Mouse (Mus musculus): ENCODE results near the gene Gm20388.

Gm20388 gene

GRCm38 (mm10) chr8:121846815-121847214 lies 1936.2 kb downstream of the Gm20388 start:
- DNase-seq (ENCODE audit: low read depth in 2 of 2, low spot score in 2 of 2): no peak

DNA sequence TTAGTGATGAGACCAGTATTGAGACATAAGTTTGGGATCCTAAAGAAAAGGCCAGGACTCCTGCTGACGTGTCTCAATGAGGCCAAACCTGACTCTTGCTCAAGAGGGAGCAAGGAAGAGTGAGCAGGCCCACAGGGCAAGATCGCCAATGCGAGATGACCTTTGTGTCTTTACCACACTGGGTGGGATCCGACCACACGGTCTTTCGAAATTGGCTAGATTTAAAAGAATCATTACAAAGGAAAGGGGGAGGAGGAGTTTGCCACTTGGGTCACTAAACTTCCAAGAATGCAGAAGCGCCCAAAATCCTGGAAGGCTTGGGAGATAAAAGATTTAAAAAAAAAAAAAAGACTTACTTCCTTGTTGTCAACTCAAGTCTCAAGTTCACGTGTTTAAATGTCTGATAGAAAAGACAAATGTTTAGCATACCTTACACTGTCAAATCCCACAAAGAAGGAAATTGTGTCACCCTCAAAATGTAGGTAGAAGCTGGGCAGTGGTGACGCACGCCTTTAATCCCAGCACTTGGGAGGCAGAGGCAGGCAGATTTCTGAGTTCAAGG lies 1936.7 kb downstream of the Gm20388 start:
- no peak for DNase-seq (ENCODE audit: low read depth in 2 of 2, low spot score in 2 of 2)

GRCm38 (mm10) chr8:121847987-121848386 lies 1937.3 kb downstream of the Gm20388 start:
- no peak for DNase-seq (ENCODE audit: low read depth in 2 of 2, low spot score in 2 of 2)

DNA sequence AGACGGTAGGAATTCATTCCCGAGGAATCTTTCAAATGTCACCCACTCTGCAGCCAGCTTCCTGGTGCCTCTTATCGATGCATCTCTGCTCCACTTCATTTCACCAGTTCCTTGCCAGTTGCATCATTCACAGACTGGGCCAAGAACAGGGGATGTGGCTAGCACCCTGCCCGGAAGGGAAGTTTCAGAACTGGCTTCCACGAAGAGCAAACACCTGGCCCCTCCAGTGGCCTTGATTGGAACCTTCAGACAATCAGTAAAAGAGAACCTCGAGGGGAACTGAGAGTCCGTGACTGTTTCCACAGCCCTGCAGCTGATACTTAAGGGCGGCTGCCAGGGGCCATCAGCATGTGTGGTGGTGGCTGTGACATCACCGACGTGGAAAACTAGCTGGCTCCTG lies 1937.9 kb downstream of the Gm20388 start:
- DNase-seq (ENCODE audit: low read depth in 2 of 2, low spot score in 2 of 2): no peak

DNA sequence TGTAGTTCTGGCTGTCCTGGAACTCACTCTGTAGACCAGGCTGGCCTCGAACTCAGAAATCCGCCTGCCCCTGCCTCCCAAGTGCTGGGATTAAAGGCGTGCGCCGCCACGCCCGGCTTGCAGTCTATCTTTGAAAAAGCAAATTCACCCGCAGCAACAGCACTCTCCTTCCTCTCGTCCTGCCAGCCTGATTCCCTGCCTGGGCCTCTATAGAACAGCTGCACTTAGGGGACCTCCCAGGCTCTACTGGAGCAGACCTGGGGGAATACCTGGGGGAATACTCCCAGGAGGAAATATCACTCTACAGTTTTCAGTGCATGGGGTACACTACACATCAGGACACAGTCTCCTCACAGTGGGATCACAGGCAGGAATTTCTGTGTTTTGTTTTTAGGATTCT lies 1938.7 kb downstream of the Gm20388 start:
- no peak for DNase-seq (ENCODE audit: low read depth in 2 of 2, low spot score in 2 of 2)

GRCm38 (mm10) chr8:121850018-121850417 lies 1939.4 kb downstream of the Gm20388 start:
- peak; percentile 65 to 74 for DNase-seq (ENCODE audit: low read depth in 2 of 2, low spot score in 2 of 2)

- no peak for DNase-seq (ENCODE audit: low read depth in 2 of 2, low spot score in 2 of 2)
These were observed 1939.8 kb downstream of the Gm20388 start for GRCm38 (mm10) chr8:121850436-121850820.

DNA sequence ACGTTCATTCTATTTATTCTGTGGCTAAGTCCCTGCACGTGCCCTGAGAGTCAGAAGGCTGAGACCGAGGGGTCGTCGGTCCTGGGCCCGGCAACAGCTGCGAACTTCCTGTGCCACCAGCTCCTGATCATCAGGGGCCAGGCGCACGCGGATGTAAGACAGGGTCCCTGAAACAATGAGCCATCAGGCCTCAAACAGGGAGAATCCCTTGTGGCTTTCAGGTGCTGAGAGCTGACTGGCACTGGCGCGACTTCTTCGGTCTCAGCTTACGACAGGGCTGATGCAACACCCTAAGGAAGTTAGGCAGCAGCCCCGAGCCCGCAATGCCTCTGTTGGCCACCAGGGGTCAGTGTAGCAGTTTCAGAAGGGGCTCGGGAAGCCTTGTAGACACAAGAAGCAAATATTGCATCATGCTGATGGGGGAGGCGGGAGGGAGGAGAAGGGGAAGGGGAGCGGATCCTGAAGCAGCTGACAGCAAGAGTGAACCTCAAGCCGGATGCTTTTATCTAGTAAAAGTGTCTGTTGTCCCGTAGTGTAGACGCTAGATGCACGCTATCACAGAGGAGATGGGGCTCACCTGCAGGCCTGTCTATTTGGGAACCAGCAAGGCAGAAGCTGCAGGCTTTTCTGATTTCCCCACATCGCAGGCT lies 1940.3 kb downstream of the Gm20388 start:
- DNase-seq (ENCODE audit: low read depth in 2 of 2, low spot score in 2 of 2): peak; percentile 97 to 99

- no peak for DNase-seq (ENCODE audit: low read depth in 2 of 2, low spot score in 2 of 2)
These were observed 1941.1 kb downstream of the Gm20388 start for GRCm38 (mm10) chr8:121851716-121852115.

DNA sequence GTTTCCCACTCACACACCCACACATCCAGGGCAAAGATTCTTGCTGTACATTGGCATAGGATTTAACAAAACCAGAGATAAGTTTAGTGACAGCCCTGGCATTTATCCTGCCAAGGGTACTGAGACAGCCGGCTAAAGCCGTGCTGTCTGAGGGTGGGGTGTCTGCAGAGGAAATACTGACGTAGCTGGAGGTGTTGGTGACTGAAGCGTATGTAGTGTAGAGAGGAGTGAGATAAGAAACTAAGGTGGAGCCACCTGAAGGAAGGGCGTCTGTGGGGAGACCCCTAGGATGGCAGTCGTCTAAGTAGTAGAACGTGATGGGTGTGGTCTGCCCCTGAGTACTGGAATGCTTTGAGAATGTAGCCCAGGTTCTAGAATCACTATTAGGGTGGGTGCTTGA lies 1941.8 kb downstream of the Gm20388 start:
- DNase-seq (ENCODE audit: low read depth in 2 of 2, low spot score in 2 of 2): no peak

DNA sequence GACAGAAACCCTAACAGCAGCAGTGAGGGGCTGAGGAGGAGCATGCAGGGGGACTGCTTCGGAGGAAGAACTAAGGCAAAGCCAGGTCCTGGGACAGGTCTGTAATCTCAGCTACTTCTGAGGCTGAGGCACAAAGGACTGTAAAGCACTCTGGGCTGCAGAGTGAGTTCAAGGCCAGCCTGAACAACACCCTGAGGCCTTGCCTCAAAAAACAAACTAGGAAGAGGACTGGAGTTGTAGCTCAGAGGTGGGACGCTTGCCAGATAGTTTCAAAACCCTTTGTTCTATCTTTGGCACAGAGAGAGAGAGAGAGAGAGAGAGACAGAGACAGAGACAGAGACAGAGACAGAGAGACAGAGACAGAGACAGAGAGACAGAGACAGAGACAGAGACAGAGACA lies 1942.9 kb downstream of the Gm20388 start:
- no peak for DNase-seq (ENCODE audit: low read depth in 2 of 2, low spot score in 2 of 2)

GRCm38 (mm10) chr8:121856071-121856746 lies 1945.6 kb downstream of the Gm20388 start:
- DNase-seq (ENCODE audit: low read depth in 2 of 2, low spot score in 2 of 2): no peak

DNA sequence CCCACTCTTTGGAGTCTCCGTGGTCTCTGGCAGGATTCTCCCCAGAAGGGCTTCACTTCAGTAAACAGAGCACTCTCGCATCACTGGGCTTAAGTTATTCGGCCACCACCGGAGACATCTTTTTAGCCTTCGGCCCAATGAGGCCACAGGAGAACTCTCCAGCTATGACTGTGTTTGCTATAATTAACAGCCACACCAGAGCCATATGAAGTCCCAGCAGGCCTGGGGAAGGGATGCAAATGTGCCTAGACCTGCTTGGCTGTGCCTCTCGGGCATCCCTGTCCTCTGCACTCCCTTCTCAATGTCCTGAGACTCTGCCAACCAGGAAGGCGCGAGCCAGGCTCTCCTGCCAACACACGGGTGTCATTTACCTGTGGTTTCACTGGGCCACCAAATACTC lies 1946.7 kb downstream of the Gm20388 start:
- no peak for DNase-seq (ENCODE audit: low read depth in 2 of 2, low spot score in 2 of 2)

GRCm38 (mm10) chr8:121857747-121858146 lies 1947.1 kb downstream of the Gm20388 start:
- no peak for DNase-seq (ENCODE audit: low read depth in 2 of 2, low spot score in 2 of 2)

- DNase-seq (ENCODE audit: low read depth in 2 of 2, low spot score in 2 of 2): no peak
These were observed 1950.6 kb downstream of the Gm20388 start for GRCm38 (mm10) chr8:121861276-121861675.

- no peak for DNase-seq (ENCODE audit: low read depth in 2 of 2, low spot score in 2 of 2)
These were observed 1951.3 kb downstream of the Gm20388 start for GRCm38 (mm10) chr8:121861806-121862548.

DNA sequence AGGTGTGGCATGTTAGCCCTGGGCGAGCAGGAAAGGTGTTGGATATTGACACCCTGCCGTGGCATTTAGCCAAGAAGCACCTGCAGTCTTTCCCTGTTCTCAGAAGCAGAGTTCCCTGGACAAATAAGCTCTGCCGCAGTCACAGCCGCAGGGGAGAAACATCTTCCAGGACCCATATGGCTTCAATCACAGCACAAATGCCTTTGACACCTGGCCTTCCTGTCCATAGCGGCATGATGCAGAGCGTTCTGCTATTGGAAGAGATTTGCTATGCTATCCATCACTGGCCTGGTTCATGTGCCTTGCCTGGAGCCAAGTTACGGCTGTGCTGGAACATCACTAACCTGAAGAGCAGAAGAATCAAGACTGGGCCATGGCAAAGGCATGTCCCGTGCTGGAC lies 1954.7 kb downstream of the Gm20388 start:
- no peak for DNase-seq (ENCODE audit: low read depth in 2 of 2, low spot score in 2 of 2)

GRCm38 (mm10) chr8:121868196-121868595 lies 1957.6 kb downstream of the Gm20388 start:
- DNase-seq (ENCODE audit: low read depth in 2 of 2, low spot score in 2 of 2): no peak

DNA sequence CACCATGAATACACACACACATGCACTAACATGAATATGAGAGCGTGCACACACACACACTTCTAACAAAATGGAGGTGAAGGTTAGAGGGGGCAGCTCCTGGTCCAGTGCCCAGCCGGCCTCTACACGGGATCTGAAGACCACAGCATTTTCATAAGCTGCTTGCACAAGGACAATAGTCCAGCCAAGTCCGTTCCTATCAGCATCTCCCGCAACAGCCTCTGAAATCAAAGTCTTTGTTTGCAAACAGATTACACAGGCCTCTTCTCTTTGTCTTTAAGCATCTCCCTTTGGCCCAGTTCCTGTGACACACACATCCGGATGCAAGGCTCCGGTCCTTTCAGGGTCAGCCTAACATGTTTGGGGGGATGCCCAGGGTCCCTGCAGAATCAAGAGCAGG lies 1958.3 kb downstream of the Gm20388 start:
- DNase-seq (ENCODE audit: low read depth in 2 of 2, low spot score in 2 of 2): no peak

DNA sequence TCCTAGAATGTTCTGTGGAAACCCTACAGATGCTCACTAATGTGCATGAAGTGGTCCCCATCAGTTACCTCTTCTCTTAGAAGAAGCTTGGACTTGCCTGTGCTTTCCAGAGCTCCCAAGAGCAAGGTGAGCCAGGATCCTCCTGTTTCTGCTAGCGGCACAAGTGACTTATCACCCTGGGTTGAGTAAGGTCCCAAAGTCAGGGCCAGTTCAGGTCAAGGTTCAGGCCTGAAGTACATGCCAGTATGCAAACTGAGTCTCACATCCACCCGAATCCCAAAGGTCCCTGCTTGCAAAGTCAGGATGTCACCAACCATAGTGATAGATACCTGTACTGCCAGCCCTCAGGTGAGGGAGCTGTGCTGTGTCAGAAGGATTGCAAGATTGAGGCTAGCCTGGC lies 1959.5 kb downstream of the Gm20388 start:
- DNase-seq (ENCODE audit: low read depth in 2 of 2, low spot score in 2 of 2): no peak

- DNase-seq (ENCODE audit: low read depth in 2 of 2, low spot score in 2 of 2): no peak
These were observed 1961.3 kb downstream of the Gm20388 start for GRCm38 (mm10) chr8:121871833-121872440.

DNA sequence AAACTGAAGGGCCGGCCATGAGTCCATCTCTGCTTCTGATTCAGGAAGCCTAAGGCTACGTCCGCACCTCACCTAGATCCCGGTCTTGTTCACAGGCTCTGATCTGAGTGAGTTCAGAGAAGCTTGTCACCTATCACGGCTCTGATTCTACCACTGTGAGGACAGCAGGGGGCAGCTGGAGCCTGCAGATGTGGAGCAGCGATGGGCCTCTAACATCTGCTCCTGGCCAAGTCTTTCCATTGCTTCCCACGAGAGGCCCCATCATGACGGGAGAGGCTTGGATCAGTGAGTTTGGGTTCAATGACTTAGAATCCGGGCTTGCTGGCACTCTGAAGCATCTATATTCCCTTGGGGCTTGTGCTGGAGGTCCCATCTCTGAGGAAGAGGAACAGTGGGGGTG lies 1963.4 kb downstream of the Gm20388 start:
- no peak for DNase-seq (ENCODE audit: low read depth in 2 of 2, low spot score in 2 of 2)
